Mouse (Mus musculus) limb, embryonic 14.5 days (tissue): Measurements from ENCODE around the gene Prdx2. TPM values are rescaled to one million over a fixed set of nuclear protein-coding genes. Genes with fewer than 3 reads are reported as not detected.

Source experiments
- ATAC-seq: fragments of 200-750 bp; cut with Nextera tagmentation; 2 replicates; pipeline ENCODE4 v1.8.0; 2017; ENCODE audit warnings: low read depth, moderate number of reproducible peaks, moderate TSS enrichment; ENCODE audit not compliant: low FRiP score
- DNase-seq: peaks from one replicate; pipeline ENCODE4 v3.0.0-alpha.2; 2015; ENCODE audit warnings: low spot score
- H3K27ac ChIP-seq: fragments of 300-500 bp; sonication (generic); replicated peaks from 2 replicates; pipeline ENCODE4 v1.5.1; 2014; ENCODE audit warnings: low read depth, mild to moderate bottlenecking, low read length, moderate library complexity, mixed read lengths
- H3K27me3 ChIP-seq: fragments of 300-500 bp; sonication (generic); 2 replicates; pipeline ENCODE4 v1.6.1; 2014; ENCODE audit warnings: low read length, mixed read lengths; ENCODE audit not compliant: control insufficient read depth, insufficient read depth
- H3K36me3 ChIP-seq: fragments of 300-500 bp; sonication (generic); 2 replicates; pipeline ENCODE4 v1.6.1; 2014; ENCODE audit warnings: mild to moderate bottlenecking, low read length, moderate library complexity, mixed read lengths; ENCODE audit not compliant: control insufficient read depth, insufficient read depth
- H3K4me1 ChIP-seq: fragments of 300-500 bp; sonication (generic); 2 replicates; pipeline ENCODE4 v1.6.1; 2014; ENCODE audit warnings: antibody characterized with exemption, low read length, mixed read lengths; ENCODE audit not compliant: control insufficient read depth, insufficient read depth
- H3K4me2 ChIP-seq: fragments of 300-500 bp; sonication (generic); replicated peaks from 2 replicates; pipeline ENCODE4 v1.6.1; 2014; ENCODE audit warnings: low read depth, mild to moderate bottlenecking, low read length, moderate library complexity; ENCODE audit not compliant: severe bottlenecking
- H3K4me3 ChIP-seq: fragments of 300-500 bp; sonication (generic); replicated peaks from 2 replicates; pipeline ENCODE4 v1.5.1; 2014; ENCODE audit warnings: low read length
- H3K9ac ChIP-seq: fragments of 300-500 bp; sonication (generic); 2 replicates; pipeline ENCODE4 v1.6.1; 2014; ENCODE audit warnings: mild to moderate bottlenecking, low read depth, low read length, moderate library complexity; ENCODE audit not compliant: severe bottlenecking
- H3K9me3 ChIP-seq: fragments of 300-500 bp; sonication (generic); 2 replicates; pipeline ENCODE4 v1.6.1; 2016; ENCODE audit warnings: low read length; ENCODE audit not compliant: control insufficient read depth
- POLR2A ChIP-seq: fragments of 200-500 bp; IDR thresholded peaks from 2 replicates; pipeline ENCODE4 v1.8.0; 2012; ENCODE audit warnings: inconsistent platforms, mild to moderate bottlenecking, moderate library complexity, borderline replicate concordance; ENCODE audit not compliant: insufficient read depth, insufficient read length; ENCODE audit errors: extremely low read depth
- WGBS: fragments of 180-500 bp; shearing (Covaris S2); extraction: QIAGEN DNeasy Blood & Tissue Kit; methylation state at CpG from one replicate; pipeline ENCODE4 v1.1.7; 2014; 5-methylcytosine and 5-hydroxymethylcytosine counted together
- polyA plus RNA-seq, 2 experiments: library from polyadenylated mRNA; depleted of rRNA in 1 of 2; stranded (reverse) in 1 of 2; unstranded in 1 of 2; fragments of >200 nt; fragmentation: Nextera tagmentation in 1 of 2; extraction: Ambion mirVana in 1 of 2; gene quantifications; 2 replicates each; pipeline versions ENCODE4 v1.2.1 to v1.2.3; 2012 to 2014

Prdx2 gene
- polyA plus RNA-seq, 2 experiments: 405 to 839 TPM

GRCm38 (mm10) chr8:84985684-84986378 lies 16.4 kb downstream of the Prdx2 start:
- ATAC-seq (no peak), DNase-seq (peak; percentile 74)
- Histone ChIP-seq H3K27ac (peak overlapping the region; percentile 52; the same call in 1 of the 2 replicates), H3K4me1 (peaks cover 26% of the 10 kb centered on the region), H3K4me2 (peak overlapping the region; percentile 89), H3K9ac (peak overlapping the region; percentile 42), H3K27me3 (no peaks in the 10 kb centered on the region), H3K36me3 (no peaks in the 10 kb centered on the region), H3K4me3 (peak overlapping the region; percentile 37), H3K9me3 (no peaks in the 10 kb centered on the region)
- TF ChIP-seq POLR2A: no peak
- WGBS: 1% methylated on average over 52 of the region's 53 CpGs

- WGBS: 20% methylated on average over 8 of the region's 8 CpGs
- Histone ChIP-seq H3K4me3 (peak overlapping the region; percentile 37), H3K9me3 (no peaks in the 10 kb centered on the region), H3K9ac (peak overlapping the region; percentile 42), H3K27me3 (no peaks in the 10 kb centered on the region), H3K36me3 (no peaks in the 10 kb centered on the region), H3K27ac (no peak overlapping the region; the same call in 1 of the 2 replicates), H3K4me1 (peaks cover 23% of the 10 kb centered on the region), H3K4me2 (peak overlapping the region; percentile 89)
- no peak for TF ChIP-seq POLR2A
- no peak for DNase-seq
- ATAC-seq: no peak
These were observed 17.1 kb downstream of the Prdx2 start for GRCm38 (mm10) chr8:84986379-84986945.

- Histone ChIP-seq H3K9ac (no peak overlapping the region), H3K4me3 (no peak overlapping the region), H3K27me3 (no peaks in the 10 kb centered on the region), H3K4me2 (no peak overlapping the region), H3K4me1 (peaks cover 23% of the 10 kb centered on the region), H3K27ac (no peak overlapping the region), H3K9me3 (no peaks in the 10 kb centered on the region), H3K36me3 (no peaks in the 10 kb centered on the region)
- ATAC-seq (no peak), DNase-seq (no peak)
- 81% methylated on average over 5 of the region's 5 CpGs for WGBS
- TF ChIP-seq POLR2A: no peak
These were observed 18.0 kb downstream of the Prdx2 start for GRCm38 (mm10) chr8:84987388-84987787.

- no peak overlapping the region for H3K27ac ChIP-seq
- no peak overlapping the region for H3K9ac ChIP-seq
- no peak for TF ChIP-seq POLR2A
- DNase-seq: no peak
- WGBS: 61% methylated on average over 2 of the region's 2 CpGs
- no peaks in the 10 kb centered on the region for H3K9me3 ChIP-seq
- no peak overlapping the region for H3K4me3 ChIP-seq
- H3K4me2 ChIP-seq: no peak overlapping the region
- ATAC-seq: no peak
- H3K27me3 ChIP-seq: no peaks in the 10 kb centered on the region
- H3K36me3 ChIP-seq: no peaks in the 10 kb centered on the region
- H3K4me1 ChIP-seq: peaks cover 23% of the 10 kb centered on the region
These were observed 18.5 kb downstream of the Prdx2 start for GRCm38 (mm10) chr8:84987903-84988302.

- Histone ChIP-seq H3K27ac (no peak overlapping the region), H3K4me1 (peaks cover 21% of the 10 kb centered on the region), H3K9ac (no peak overlapping the region), H3K4me2 (peak overlapping the region; percentile 75), H3K4me3 (0 out of 2 replicates have a peak overlapping the region, but pooled peaks have one; percentile 67), H3K9me3 (no peaks in the 10 kb centered on the region), H3K36me3 (no peaks in the 10 kb centered on the region), H3K27me3 (no peaks in the 10 kb centered on the region)
- ATAC-seq (no peak), DNase-seq (no peak)
- TF ChIP-seq POLR2A: no peak
- 6% methylated on average over 15 of the region's 15 CpGs for WGBS
These were observed 19.9 kb downstream of the Prdx2 start for GRCm38 (mm10) chr8:84989311-84989731.
